Mouse (Mus musculus) activated CD4-positive, CD25-positive, alpha-beta regulatory T cell, adult 4 months (primary cell): ENCODE results near the gene Tmem135. TPM values are rescaled to one million over a fixed set of nuclear protein-coding genes. Genes with fewer than 3 reads are reported as not detected.

Experiments
- ATAC-seq: one replicate; pipeline ENCODE4 v1.8.0; 2017
- polyA plus RNA-seq, 2 experiments: library from polyadenylated mRNA; unstranded; fragments of 100-300 nt; shearing (Covaris generic); gene quantifications; one replicate each; pipeline ENCODE4 v1.2.1; 2017

The Tmem135 gene
- polyA plus RNA-seq, 2 experiments from 2014 or later = 18.7 to 24.8 TPM

DNA sequence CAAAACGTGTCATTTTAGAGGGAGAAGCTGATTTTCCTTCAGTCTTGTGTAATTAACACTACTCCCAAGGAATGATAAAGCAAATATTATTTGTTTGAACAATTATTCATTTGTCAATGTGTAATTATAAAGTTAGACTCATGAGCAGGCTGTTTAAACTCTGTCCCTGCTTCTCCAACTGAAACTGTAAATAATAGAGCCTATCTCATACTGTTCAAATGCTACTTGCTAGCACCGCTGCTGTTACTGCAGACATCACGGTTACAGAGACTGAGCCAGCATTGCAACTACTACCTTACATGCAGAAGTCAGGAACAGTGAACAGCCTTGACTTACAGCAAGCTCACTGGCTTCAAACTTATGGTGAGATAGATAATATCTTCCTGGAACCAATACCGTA lies 229.6 kb downstream of the Tmem135 start:
- no peak for ATAC-seq

- ATAC-seq = peak; percentile 28
These were observed 231.0 kb downstream of the Tmem135 start for GRCm38 (mm10) chr7:89173018-89173417.

DNA sequence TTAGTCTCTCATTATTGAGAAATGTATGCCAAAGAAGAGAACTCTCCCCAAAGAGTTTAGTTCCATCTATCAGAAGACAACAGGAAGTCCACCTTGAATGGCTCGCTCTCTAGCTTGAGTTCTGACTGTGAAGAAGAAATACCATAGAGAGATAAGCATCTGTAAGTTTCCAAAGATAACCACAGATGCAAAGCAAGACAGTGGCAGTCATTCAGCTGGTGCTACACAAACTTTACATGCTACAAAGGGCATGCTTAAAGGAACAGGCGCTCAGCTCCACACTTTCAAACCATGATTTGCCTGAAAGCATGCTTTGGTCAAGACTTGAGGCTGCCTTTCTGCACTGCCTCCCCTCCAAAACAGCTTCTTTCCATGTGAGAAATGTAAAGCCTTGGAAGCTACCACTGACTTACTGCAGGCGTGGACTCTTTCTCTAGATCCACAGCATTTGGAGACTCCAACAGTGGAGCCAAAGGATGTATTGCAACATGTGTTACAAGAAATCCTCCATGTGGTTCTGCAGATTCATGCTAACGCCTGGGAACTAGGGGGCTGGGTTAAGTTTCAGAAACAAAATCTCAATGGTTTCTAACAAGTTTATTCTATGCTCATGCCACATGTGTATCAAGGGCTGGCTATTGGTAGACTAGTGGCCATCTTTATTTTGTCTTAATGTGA lies 232.1 kb downstream of the Tmem135 start:
- ATAC-seq = peak; percentile 75

DNA sequence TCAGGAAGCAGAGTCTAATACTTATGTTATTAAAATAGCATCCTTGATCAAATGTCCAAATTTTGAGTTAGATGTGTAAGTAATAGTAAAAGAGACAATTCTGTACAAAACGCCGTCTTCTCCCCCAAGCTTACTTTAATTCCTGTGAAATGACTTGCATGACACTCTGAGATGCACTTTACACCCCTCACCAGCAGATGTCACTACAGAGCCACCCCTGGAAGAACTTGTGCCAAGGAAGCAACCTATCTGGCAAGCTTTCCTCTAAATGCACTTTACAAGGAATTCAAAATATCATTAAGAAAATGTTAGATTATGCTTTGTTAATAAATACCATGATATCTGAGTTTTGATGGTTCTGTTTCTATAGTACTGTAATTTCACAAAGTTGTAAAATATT lies 235.4 kb downstream of the Tmem135 start:
- peak; percentile 59 for ATAC-seq

DNA sequence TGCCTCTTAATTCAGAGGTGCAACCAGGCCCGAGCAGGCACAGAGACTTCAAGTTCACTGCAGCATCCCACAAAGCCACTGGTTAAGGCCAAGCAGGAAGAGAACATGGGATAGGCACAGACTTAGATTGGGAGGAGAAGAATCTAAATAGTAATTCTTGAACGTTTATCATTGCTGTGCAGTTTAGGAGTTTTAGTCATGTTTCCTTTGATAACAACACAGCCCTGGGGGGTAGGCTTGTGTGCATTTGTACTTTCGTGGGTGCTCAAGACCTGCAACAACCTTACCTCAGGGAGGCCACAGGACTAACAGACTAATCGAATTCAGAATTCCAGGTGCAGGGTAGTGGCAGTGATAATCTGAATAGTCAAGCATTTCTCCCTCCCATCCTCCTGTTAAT lies 238.5 kb downstream of the Tmem135 start:
- no peak for ATAC-seq

DNA sequence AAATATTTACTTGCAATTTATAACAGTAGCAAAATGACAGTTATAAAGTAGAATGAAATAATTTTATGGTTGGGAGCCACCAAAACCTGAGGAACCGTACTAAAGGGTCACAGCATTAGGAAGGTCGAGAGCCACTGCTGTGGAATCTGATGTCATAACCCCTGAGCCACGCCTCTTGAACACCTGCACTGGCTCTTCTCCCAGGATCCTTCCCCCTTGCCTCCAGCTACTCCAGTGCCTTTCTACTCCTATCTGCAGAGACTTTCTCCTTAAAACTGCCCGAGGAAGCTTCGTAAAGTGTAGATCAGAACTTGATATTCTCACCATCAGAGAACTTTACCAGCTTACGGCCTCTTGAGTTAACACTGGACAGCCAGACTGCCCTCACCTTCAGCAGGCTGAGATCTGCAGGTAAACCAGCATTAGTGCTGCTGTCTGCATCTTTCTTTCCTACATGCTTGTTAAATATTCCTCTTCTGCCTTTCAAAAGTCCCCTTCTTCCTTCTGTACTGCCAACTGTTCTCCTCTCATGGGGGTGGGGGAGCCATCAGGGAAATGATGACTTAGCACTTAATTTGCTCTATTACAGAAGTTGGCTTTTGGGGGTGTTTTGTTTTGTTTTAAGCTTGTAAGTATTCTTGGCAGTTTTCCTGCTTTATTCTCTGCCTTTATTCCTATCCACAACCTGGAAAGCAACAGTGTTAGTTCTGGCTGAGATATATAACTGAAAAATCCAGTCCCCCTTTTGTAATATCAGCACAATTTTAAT lies 242.2 kb downstream of the Tmem135 start:
- no peak for ATAC-seq

- ATAC-seq = no peak
These were observed 246.7 kb downstream of the Tmem135 start for GRCm38 (mm10) chr7:89157356-89157755.

GRCm38 (mm10) chr7:89156629-89157028 lies 247.4 kb downstream of the Tmem135 start:
- ATAC-seq = no peak

GRCm38 (mm10) chr7:89155741-89156140 lies 248.3 kb downstream of the Tmem135 start:
- ATAC-seq = no peak

- ATAC-seq = no peak
These were observed 248.8 kb downstream of the Tmem135 start for GRCm38 (mm10) chr7:89155223-89155622.

- ATAC-seq = no peak
These were observed 252.7 kb downstream of the Tmem135 start for GRCm38 (mm10) chr7:89151345-89151744.

DNA sequence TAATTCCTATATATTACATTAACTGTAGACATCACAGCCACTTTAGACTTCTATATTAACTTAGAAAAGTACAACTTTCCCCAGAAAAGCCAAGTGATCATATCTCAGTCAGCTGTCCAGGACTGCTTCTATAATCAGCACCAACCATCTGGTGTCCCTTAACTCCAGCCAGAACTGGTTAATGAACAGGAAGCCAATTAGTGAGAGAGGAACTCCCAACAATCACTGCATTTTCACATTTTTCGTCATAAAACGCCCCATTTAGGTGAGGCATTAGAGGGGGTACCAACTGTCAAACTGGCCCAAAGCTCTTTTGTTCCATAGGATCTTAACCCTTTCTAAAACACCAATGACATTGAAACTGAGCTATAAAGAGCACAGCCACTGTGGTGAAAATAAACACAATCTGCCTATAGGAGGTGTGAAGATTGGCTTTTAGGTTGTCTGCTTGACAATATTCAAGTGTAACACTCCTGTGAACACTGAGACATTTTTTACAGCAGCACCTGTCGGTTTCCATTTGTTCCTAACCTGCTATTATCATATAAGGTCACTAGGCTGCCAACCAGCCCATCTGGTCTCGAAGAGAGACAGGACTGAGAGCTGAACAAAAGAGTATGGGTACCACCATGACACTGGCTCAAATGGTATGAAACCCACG lies 263.3 kb downstream of the Tmem135 start:
- ATAC-seq = no peak

GRCm38 (mm10) chr7:89134884-89135511 lies 269.0 kb downstream of the Tmem135 start:
- ATAC-seq = no peak

- peak; percentile 90 for ATAC-seq
These were observed 277.7 kb downstream of the Tmem135 start for GRCm38 (mm10) chr7:89126063-89126882.

GRCm38 (mm10) chr7:89116261-89116664 lies 287.8 kb downstream of the Tmem135 start:
- ATAC-seq = no peak

DNA sequence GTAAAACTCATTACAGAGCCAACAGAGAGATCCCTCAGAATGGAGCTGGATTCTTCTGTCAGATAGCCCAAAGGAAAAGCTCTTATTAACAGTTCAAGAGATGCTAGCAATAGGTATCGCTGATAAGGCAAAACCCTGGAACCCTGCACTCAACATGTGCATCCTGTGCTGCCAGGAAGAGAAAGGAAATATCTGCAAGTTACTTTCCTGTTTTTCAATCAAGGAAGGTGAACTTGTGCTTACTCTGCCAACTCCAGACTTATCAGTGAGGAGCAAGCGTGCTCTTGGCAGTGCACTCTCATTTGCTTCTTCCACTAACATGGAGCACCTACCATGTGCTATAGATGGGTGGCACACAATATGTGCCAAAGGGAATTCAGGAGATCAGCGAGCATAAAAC lies 288.4 kb downstream of the Tmem135 start:
- ATAC-seq = no peak

GRCm38 (mm10) chr7:89106421-89106820 lies 297.6 kb downstream of the Tmem135 start:
- ATAC-seq = no peak

DNA sequence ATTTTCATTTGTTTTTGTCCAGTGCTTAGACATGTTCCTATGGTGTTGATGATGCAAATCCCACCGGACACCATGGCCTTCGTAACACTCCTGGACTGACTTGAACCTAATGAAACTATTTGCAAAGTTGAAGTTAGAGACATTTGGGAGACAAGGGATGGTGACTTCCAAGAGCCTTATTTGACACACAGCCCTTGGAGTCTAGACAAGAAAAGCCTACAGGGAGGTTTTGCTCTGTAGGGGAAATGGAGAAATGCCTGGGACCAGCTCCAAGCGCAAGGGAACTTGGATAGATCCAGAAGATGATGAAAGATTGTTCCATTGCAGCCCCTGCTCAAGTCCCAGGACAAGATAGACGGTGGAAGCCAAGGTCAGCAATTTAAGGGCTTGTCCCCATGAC lies 304.3 kb downstream of the Tmem135 start:
- no peak for ATAC-seq
